Mouse (Mus musculus): ENCODE data around the gene Exd1.
"Not testable (repeated sequence)": the region's sequence is repeated elsewhere in the genome, so short reads cannot be mapped to it uniquely, and the experiment has no call there.

Exd1 gene

DNA sequence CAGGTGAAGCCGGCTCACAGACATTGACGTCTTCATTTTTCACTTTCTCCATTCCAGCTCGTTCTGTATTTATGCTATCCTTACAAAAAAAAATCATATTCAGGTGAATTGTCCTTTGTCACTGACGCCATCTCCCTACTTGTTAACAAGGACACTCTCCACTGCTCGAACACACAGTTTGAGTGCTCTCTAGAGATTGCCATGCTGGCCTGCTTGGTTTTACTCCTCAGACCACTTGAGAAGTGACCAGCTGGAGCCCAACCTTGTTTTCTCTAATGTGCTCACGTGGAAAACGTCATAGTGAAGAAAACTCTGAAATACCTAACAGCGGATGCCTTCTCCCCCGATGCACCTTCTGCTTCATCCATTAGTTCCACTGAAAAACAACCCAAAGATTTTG lies 8.6 kb downstream of the Exd1 start:
- no peak for DNase-seq (ENCODE audit: low spot score)

GRCm38 (mm10) chr2:119525422-119525821 lies 22.0 kb downstream of the Exd1 start:
- no peak for DNase-seq (ENCODE audit: low spot score)

GRCm38 (mm10) chr2:119523836-119524235 lies 23.6 kb downstream of the Exd1 start:
- no peak for DNase-seq (ENCODE audit: low spot score)

GRCm38 (mm10) chr2:119520550-119520949 lies 26.9 kb downstream of the Exd1 start:
- DNase-seq (ENCODE audit: low spot score), result no peak

GRCm38 (mm10) chr2:119516811-119517210 lies 30.6 kb downstream of the Exd1 start:
- DNase-seq (ENCODE audit: low spot score), result no peak

DNA sequence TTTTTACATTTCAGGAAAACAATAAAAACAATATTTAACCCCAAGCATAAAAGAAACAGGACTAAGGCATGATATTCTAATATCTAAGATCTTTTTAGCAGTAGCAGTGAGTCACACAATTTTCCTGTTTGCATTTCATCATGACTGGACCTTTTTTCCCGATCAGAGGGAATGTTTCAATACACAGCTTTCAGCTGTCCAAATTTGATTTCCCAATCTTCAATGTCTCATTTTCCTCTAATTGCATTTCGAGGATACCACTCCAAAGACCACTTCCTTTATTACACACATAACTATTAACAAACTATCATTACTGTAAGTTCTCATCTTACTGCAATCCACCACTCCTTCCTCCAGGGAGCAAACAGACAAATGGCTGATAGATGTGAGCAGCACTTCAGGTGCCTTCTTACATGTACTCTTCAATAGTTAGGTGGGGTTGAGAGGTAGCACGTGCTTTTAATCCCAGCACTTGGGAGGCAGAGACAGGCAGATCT lies 33.4 kb downstream of the Exd1 start:
- no peak for DNase-seq (ENCODE audit: low spot score)

- DNase-seq (ENCODE audit: low spot score), result no peak
Observed at GRCm38 (mm10) chr2:119512292-119512691, 35.1 kb downstream of the Exd1 start.

DNA sequence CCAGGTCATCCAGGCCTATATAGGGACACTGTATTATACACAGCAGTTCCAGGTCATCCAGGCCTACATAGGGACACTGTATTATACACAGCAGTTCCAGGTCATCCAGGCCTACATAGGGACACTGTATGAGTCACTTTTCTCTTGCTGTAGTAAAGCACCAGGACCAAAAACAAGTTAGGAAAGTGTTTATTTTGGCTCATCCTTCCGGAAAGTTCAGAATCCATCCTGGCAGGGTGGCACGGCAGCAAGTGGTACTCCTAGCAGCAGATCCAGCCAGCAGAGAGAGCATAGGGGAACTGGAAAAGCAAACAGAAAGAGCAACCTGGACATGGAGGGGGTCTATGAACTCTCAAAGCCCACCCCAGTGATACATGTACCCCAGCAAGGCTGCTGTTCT lies 36.6 kb downstream of the Exd1 start:
- no peak for DNase-seq (ENCODE audit: low spot score)

DNA sequence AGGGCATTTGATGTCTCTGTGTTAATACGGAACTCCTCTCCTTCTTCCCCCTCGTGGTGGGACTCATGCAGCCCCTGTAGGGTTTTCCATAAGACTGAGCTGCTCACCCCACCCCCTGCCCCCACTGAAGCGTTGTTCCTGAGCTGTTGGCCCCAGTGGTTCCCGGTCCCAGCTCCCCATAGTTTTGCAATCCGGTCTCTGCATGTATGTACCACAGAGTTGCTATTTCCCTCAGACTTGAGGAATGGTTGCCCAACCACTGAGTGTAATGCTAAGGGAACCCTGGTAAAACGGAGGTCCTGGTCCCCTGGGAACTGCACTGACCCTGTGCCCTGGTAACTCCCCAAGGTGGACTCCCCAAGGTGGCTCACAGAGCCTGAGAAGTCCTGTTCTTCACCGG lies 38.9 kb downstream of the Exd1 start:
- not testable (repeated sequence) for DNase-seq (ENCODE audit: low spot score)

DNA sequence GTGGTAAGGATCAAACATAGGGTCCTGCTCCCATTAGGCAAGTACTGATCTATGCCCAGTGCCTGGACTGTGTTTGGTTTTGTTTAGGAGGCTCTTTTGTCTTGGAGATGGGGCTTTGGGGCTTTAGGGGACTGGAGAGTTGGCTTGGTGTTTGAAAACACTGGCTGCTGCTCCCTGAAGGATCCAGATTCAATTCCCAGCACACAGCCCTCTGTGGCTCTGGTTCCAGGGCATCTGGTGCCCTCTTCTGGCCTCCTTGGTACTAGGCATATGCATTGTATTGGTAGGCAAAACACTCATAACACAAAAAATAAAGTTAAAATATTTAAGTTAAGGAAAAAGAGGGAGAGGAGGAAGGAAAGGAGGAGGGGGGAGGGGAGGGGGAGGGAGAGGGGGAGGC lies 40.3 kb downstream of the Exd1 start:
- no peak for DNase-seq (ENCODE audit: low spot score)

DNA sequence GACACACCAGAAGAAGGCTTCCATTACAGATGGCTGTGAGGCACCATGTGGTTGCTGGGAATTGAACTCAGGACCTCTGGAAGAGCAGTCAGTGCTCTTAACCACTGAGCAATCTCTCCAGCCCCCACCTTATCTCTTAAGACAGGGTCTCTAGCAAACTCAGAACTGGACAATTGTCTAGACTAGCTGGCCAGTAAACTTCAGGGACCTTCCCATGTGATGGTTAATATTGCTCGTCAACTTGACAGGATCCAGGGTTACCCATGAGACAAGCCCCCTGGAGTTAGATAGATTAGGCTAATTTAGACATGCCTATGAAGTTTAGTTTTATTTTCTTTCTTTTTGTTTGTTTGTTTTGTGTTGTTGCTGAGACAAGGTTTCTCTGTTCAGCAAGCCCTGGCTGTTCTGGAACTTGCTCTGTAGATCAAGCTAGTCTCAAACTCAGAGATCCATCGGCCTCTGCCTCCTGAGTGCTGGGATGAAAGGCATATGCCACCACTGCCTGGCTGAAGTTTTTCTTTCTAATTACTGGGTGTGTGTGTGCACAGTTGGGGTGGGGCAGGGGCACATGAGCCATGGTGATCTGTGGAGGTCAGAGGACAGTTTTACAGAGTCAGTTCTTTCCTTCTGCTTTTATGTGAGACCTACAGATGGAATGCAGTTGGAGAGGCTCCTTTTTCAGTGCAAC lies 46.3 kb downstream of the Exd1 start:
- no peak for DNase-seq (ENCODE audit: low spot score)

DNA sequence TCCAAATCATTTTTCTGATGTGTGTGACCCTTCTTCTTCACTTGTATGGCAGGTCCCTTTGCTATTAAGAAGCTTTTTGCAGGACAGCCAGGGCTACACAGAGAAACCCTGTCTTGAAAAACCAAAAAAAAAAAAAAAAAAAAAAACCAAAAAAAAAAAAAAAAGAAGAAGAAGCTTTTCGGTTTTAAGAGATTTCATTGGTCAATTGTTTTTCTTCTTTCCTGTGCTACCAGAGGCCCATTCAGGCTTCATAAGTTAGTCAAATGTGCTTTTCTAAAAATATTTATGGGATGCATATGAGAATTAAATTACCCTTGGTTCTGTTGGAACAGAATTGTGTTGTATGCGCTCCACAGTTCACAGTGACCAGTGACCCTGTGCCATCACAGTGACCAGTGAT lies 48.6 kb downstream of the Exd1 start:
- DNase-seq (ENCODE audit: low spot score), result no peak

- DNase-seq (ENCODE audit: low spot score), result no peak
Observed at GRCm38 (mm10) chr2:119496082-119496481, 51.3 kb downstream of the Exd1 start.

DNA sequence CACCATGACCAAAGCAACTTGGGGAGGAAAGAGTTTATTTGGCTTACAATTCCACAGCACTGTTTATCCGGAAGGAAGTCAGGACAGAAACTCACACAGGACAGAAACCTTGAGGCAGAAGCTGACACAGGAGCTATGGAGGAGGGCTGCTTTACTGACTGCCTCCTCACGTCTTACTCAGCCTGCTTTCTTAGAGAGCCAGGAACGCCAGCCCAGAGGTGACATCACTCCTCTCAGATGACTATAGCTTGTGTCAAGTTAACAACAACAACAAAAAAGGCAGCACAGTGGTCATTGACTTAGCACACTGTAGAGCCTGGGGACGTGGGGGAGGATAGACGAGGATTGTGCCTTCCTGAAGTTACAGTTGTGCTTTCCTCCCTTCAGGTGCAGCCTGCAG lies 55.5 kb downstream of the Exd1 start:
- DNase-seq (ENCODE audit: low spot score), result no peak

DNA sequence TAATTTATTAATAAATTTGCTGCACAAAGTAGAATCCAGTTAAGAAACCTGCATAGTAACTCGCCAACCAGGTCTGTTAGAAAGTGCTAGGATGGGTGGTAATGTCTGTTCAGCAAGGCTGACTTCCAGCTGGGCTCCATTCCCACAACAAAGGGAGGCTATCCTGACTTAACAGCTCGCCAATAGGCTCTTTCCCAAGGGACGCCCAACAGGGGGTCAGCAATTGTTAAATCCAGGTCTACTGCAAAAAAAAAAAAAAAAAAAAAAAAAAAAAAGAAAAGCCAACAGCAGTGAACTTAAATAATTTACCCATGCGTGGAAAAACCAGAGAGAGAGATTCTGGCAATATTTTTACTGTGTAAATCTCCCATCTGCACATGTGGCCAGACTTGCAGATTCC lies 60.9 kb downstream of the Exd1 start:
- no peak for DNase-seq (ENCODE audit: low spot score)

GRCm38 (mm10) chr2:119482307-119482706 lies 65.1 kb downstream of the Exd1 start:
- DNase-seq (ENCODE audit: low spot score), result no peak

DNA sequence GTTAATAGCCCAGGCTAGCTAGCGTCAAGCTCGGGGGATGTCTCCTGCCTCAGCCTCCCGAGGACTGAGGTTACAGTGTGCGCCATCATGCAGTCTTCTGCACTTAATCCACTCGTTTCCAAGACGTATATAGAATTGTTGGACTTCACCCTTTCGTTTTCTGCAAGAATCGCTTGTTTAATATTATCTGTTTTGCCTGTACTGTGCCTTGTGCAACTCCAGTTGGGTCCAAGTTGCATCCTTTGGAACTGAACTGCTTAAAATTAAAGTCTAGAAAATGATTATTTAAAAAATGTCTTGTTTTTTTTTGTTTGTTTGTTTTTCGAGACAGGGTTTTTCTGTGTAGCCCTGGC lies 69.1 kb downstream of the Exd1 start:
- DNase-seq (ENCODE audit: low spot score), result no peak

- DNase-seq (ENCODE audit: low spot score), result peak; percentile 95
Observed at GRCm38 (mm10) chr2:119477571-119478396, 69.6 kb downstream of the Exd1 start, which contains the start of gene Ino80. Gene Ino80, minus strand, starts transcription at chr2:119477687.

GRCm38 (mm10) chr2:119476621-119477391 lies 70.6 kb downstream of the Exd1 start:
- peak; percentile 66 for DNase-seq (ENCODE audit: low spot score)

DNA sequence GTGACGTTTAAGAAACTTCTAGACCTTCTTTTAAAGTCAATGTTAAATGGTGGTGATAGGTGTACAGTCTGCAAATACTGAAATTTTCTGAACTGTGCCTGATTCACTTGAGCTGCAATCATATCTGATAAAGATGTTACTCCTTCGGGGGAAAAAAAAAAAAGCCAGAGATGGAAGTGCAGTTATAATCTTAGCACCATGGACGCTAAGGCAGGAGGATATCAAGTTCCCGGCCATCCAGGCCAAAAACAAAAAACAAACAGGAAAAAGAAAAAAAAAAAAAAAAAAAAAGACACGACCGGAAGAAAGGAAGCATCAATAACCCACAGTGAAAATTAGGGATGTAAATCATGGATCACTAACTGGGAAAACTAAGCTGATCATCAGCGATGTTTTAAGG lies 71.3 kb downstream of the Exd1 start:
- DNase-seq (ENCODE audit: low spot score), result no peak
